Mouse (Mus musculus): ENCODE data around the gene Uba3. TPM values are rescaled to one million over a fixed set of nuclear protein-coding genes. Genes with fewer than 3 reads are reported as not detected.

Uba3 gene
- polyA plus RNA-seq, 1 experiment from 2014 or later, result 60.5 TPM

GRCm38 (mm10) chr6:97150156-97150555 is 55.3 kb downstream of the Uba3 start:
- H3K27ac ChIP-seq (ENCODE audit: low read depth, low read length), result no peak overlapping the region
- DNase-seq (ENCODE audit: low spot score) (no peak), ATAC-seq (replicated peaks; ENCODE audit: low FRiP score) (no peak)
- H3K4me2 ChIP-seq, result no peak overlapping the region
- H3K36me3 ChIP-seq (ENCODE audit: control insufficient read depth, insufficient read depth, low read length), result 0 out of 2 replicates have a peak, but pooled peaks cover 2% of the 10 kb centered on the region
- no peak overlapping the region for H3K4me3 ChIP-seq (ENCODE audit: low read depth, low read length)
- H3K4me1 ChIP-seq (replicated peaks; ENCODE audit: control insufficient read depth, insufficient read depth, low read length), result peaks cover 7% of the 10 kb centered on the region
- WGBS, result 80% methylated on average over 6 of the region's 6 CpGs
- no peaks in the 10 kb centered on the region for H3K27me3 ChIP-seq (replicated peaks; ENCODE audit: control insufficient read depth, insufficient read depth, low read length)
- no peak overlapping the region for H3K9ac ChIP-seq (ENCODE audit: low read depth, low read length)
- H3K9me3 ChIP-seq (ENCODE audit: control insufficient read depth, low read length), result no peaks in the 10 kb centered on the region

GRCm38 (mm10) chr6:97149721-97150120 is 55.7 kb downstream of the Uba3 start:
- Histone ChIP-seq H3K36me3 (ENCODE audit: control insufficient read depth, insufficient read depth, low read length) (0 out of 2 replicates have a peak, but pooled peaks cover 2% of the 10 kb centered on the region), H3K27me3 (replicated peaks; ENCODE audit: control insufficient read depth, insufficient read depth, low read length) (no peaks in the 10 kb centered on the region), H3K4me1 (replicated peaks; ENCODE audit: control insufficient read depth, insufficient read depth, low read length) (peaks cover 7% of the 10 kb centered on the region), H3K9ac (ENCODE audit: low read depth, low read length) (no peak overlapping the region), H3K9me3 (ENCODE audit: control insufficient read depth, low read length) (no peaks in the 10 kb centered on the region), H3K4me3 (ENCODE audit: low read depth, low read length) (no peak overlapping the region), H3K27ac (ENCODE audit: low read depth, low read length) (no peak overlapping the region), H3K4me2 (no peak overlapping the region)
- ATAC-seq (replicated peaks; ENCODE audit: low FRiP score) (no peak), DNase-seq (ENCODE audit: low spot score) (no peak)
- WGBS, result 78% methylated on average over 2 of the region's 2 CpGs

DNA sequence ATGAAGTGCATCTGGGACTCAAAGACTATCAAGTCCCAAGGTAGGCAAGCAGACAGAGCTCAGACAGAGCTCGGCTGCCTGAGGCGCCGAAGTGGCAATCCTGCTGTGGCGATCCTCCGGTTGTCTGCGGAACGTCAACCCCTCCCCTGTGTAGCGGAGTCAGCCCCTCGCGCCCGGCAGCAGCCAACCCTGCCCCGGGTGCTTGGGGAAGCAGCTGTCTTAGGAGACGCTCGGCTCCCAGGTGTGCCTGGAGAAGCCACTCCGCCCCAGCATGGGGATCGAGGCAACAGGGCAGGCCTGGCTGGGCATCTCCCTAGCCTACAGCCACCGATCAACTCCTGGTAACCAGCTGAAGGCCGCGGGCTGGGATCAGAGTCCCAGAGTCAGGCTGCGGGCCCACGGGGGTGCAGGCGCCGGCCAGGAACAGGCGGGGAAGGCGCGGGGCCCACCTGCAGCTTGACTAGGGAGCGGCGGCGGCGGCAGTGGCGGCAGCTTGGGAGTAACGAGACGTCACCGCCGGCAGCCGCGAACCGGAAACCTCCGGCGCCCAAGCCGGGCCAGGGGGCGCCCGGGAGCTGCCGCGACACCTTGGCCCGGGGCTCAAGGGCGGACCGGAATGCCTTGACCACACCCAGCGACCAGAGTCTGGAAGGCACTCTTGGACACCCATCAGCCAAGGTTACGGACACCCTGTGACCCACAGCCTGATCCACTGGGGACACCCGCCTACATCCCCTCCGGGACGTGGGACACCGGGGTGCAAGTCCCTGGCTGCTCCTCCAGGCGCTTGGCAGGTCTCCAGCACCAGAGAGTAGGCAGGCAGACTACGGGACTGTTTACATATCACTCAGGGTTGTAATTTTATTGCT is 56.8 kb downstream of the Uba3 start, which contains the start of gene Eogt:
Eogt (minus strand) TSS at position 800 of the 869 bp plus-strand sequence.
- Histone ChIP-seq H3K36me3 (ENCODE audit: control insufficient read depth, insufficient read depth, low read length) (0 out of 2 replicates have a peak, but pooled peaks cover under 1% of the 10 kb centered on the region), H3K9me3 (ENCODE audit: control insufficient read depth, low read length) (no peaks in the 10 kb centered on the region), H3K4me3 (ENCODE audit: low read depth, low read length) (peak within 1 kb of the TSS; percentile 80), H3K9ac (ENCODE audit: low read depth, low read length) (peak within 1 kb of the TSS; percentile 94), H3K27me3 (replicated peaks; ENCODE audit: control insufficient read depth, insufficient read depth, low read length) (no peaks in the 10 kb centered on the region), H3K4me1 (replicated peaks; ENCODE audit: control insufficient read depth, insufficient read depth, low read length) (peaks cover 7% of the 10 kb centered on the region), H3K27ac (ENCODE audit: low read depth, low read length) (no peak within 1 kb of the TSS), H3K4me2 (peak within 1 kb of the TSS; percentile 99)
- ATAC-seq (replicated peaks; ENCODE audit: low FRiP score) (peak; percentile 84), DNase-seq (ENCODE audit: low spot score) (peak; percentile 83)
- WGBS, result 1% methylated on average over 56 of the region's 56 CpGs

DNA sequence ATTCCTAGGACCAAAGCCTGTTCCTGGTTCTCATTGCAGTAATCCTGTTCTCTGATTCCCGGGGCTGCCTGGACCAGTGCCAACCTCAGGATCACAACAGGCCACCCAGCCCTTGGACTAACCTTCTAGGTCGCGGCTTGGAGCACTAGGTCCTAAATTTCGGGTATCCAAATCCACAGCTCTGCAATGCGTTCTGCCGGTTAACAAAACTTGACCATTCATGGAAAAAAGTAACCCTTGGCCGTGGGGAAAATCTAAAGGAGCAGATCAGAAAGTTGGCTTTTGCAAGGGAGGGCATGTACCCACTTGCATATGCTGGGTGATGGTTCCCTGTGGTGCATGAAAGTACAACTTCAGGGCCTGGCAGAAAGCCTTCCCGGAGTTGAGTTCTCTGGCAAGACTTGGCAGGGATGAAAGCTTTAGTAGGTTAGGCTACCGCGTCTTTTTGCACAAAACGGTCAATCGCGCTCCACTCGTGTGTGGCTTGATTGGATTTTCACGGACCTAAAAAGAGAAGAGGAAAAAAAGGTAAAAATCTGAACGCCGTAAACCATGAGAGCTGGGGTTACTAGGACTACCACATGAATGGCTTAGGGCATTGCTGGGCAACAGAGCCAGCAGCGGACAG is 57.6 kb downstream of the Uba3 start:
- DNase-seq (ENCODE audit: low spot score), result no peak
- Histone ChIP-seq H3K36me3 (ENCODE audit: control insufficient read depth, insufficient read depth, low read length) (no peaks in the 10 kb centered on the region), H3K4me1 (replicated peaks; ENCODE audit: control insufficient read depth, insufficient read depth, low read length) (peaks cover 7% of the 10 kb centered on the region), H3K27ac (ENCODE audit: low read depth, low read length) (no peak overlapping the region), H3K27me3 (replicated peaks; ENCODE audit: control insufficient read depth, insufficient read depth, low read length) (no peaks in the 10 kb centered on the region), H3K4me2 (peak overlapping the region; percentile 99), H3K4me3 (ENCODE audit: low read depth, low read length) (peak overlapping the region; percentile 80), H3K9ac (ENCODE audit: low read depth, low read length) (peak overlapping the region; percentile 94), H3K9me3 (ENCODE audit: control insufficient read depth, low read length) (no peaks in the 10 kb centered on the region)
- 29% methylated on average over 18 of the region's 18 CpGs for WGBS
- ATAC-seq (replicated peaks; ENCODE audit: low FRiP score), result no peak

GRCm38 (mm10) chr6:97145156-97145555 is 60.3 kb downstream of the Uba3 start:
- Histone ChIP-seq H3K4me1 (replicated peaks; ENCODE audit: control insufficient read depth, insufficient read depth, low read length) (peaks cover 7% of the 10 kb centered on the region), H3K9me3 (ENCODE audit: control insufficient read depth, low read length) (no peaks in the 10 kb centered on the region), H3K4me2 (no peak overlapping the region), H3K27me3 (replicated peaks; ENCODE audit: control insufficient read depth, insufficient read depth, low read length) (no peaks in the 10 kb centered on the region), H3K36me3 (ENCODE audit: control insufficient read depth, insufficient read depth, low read length) (no peaks in the 10 kb centered on the region), H3K4me3 (ENCODE audit: low read depth, low read length) (no peak overlapping the region), H3K27ac (ENCODE audit: low read depth, low read length) (no peak overlapping the region), H3K9ac (ENCODE audit: low read depth, low read length) (no peak overlapping the region)
- no peak for DNase-seq (ENCODE audit: low spot score)
- 91% methylated on average over 7 of the region's 7 CpGs for WGBS
- ATAC-seq (replicated peaks; ENCODE audit: low FRiP score), result no peak

DNA sequence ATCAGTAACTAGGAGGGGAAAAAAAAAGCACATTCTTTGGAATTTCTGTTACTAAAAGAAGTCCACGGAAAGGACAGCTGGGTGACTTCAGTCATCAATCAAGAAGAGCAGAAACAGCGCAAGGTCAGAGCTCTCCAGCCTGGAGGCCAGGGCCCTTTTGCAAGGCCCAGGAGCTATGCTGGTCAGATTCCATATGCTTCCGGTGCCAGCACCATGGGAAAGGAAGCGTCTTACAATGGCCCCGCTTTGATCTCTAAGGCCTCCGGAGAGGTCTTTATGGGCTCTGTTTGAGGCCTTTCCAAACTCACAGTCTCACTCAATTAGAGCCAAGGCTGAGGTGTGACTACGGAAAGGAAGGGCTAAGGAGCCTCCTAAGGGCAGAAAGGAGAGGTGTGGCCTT is 61.1 kb downstream of the Uba3 start:
- 46% methylated on average over 7 of the region's 7 CpGs for WGBS
- DNase-seq (ENCODE audit: low spot score) (no peak), ATAC-seq (replicated peaks; ENCODE audit: low FRiP score) (no peak)
- Histone ChIP-seq H3K4me1 (replicated peaks; ENCODE audit: control insufficient read depth, insufficient read depth, low read length) (peaks cover 7% of the 10 kb centered on the region), H3K27me3 (replicated peaks; ENCODE audit: control insufficient read depth, insufficient read depth, low read length) (no peaks in the 10 kb centered on the region), H3K36me3 (ENCODE audit: control insufficient read depth, insufficient read depth, low read length) (peaks cover 3% of the 10 kb centered on the region; the same call in 1 of the 2 replicates), H3K4me3 (ENCODE audit: low read depth, low read length) (no peak overlapping the region), H3K9ac (ENCODE audit: low read depth, low read length) (no peak overlapping the region), H3K27ac (ENCODE audit: low read depth, low read length) (no peak overlapping the region; the same call in 1 of the 2 replicates), H3K4me2 (no peak overlapping the region), H3K9me3 (ENCODE audit: control insufficient read depth, low read length) (no peaks in the 10 kb centered on the region)

DNA sequence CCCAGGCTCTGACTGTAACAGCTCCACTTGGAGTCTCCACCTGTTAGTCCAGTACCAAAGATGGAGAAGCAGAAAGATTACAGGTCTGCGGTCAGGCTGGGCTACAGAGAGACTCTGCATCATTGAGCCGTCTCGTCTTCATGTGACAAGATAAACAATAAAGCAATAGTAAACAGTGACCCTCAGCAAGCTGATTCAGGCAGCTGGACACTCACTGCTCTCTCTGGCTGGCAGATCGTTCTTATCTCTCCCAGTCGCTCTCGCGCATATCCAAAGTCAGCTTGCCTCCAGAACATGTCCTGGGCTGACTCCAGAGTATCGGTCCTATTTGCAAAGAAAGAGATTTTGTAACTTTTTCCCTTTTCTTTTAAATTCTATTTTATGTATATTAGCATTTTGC is 62.8 kb downstream of the Uba3 start:
- Histone ChIP-seq H3K9ac (ENCODE audit: low read depth, low read length) (no peak overlapping the region), H3K36me3 (ENCODE audit: control insufficient read depth, insufficient read depth, low read length) (peaks cover 3% of the 10 kb centered on the region; the same call in 1 of the 2 replicates), H3K4me2 (no peak overlapping the region), H3K27ac (ENCODE audit: low read depth, low read length) (no peak overlapping the region), H3K4me3 (ENCODE audit: low read depth, low read length) (no peak overlapping the region), H3K27me3 (replicated peaks; ENCODE audit: control insufficient read depth, insufficient read depth, low read length) (no peaks in the 10 kb centered on the region), H3K9me3 (ENCODE audit: control insufficient read depth, low read length) (no peaks in the 10 kb centered on the region), H3K4me1 (replicated peaks; ENCODE audit: control insufficient read depth, insufficient read depth, low read length) (peaks cover 3% of the 10 kb centered on the region; the same call in 1 of the 2 replicates)
- WGBS, result 59% methylated on average over 8 of the region's 8 CpGs
- ATAC-seq (replicated peaks; ENCODE audit: low FRiP score), result no peak
- DNase-seq (ENCODE audit: low spot score), result no peak

DNA sequence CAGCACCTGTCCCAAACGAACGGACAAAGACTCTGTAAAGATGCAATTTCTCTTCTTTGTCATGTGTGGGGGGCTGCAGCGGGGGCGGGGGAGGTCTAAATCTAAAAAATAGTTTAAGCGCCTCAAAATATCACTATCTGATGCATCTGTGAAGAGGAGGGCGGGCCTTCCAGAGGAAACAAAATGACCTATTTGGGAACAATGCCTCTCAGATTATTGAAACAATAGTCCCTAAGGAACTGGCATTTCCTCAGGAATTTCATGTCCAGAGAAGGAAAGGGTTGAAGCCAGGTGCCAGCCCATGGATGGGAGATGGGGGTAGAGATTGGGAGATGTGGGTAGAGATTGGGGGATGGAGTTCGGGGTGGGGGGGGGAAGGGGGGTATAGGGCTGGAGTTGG is 63.6 kb downstream of the Uba3 start:
- H3K4me3 ChIP-seq (ENCODE audit: low read depth, low read length), result no peak overlapping the region
- H3K27me3 ChIP-seq (replicated peaks; ENCODE audit: control insufficient read depth, insufficient read depth, low read length), result no peaks in the 10 kb centered on the region
- ATAC-seq (replicated peaks; ENCODE audit: low FRiP score), result no peak
- no peak overlapping the region for H3K9ac ChIP-seq (ENCODE audit: low read depth, low read length)
- peaks cover 3% of the 10 kb centered on the region; the same call in 1 of the 2 replicates for H3K36me3 ChIP-seq (ENCODE audit: control insufficient read depth, insufficient read depth, low read length)
- H3K27ac ChIP-seq (ENCODE audit: low read depth, low read length), result no peak overlapping the region
- no peaks in the 10 kb centered on the region for H3K9me3 ChIP-seq (ENCODE audit: control insufficient read depth, low read length)
- no peak overlapping the region for H3K4me2 ChIP-seq
- no peak for DNase-seq (ENCODE audit: low spot score)
- WGBS, result 79% methylated on average over 7 of the region's 7 CpGs
- H3K4me1 ChIP-seq (replicated peaks; ENCODE audit: control insufficient read depth, insufficient read depth, low read length), result no peaks in the 10 kb centered on the region
